Mouse (Mus musculus): ENCODE measurements around the gene Cfap157.

GRCm38 (mm10) chr2:32779714-32780113 lies 4.5 kb downstream of the Cfap157 start:
- TF ChIP-seq CTCF (IDR thresholded peaks at IDR 0.05; ENCODE audit: control insufficient read depth, insufficient read depth, insufficient read length) (no peak), MYOD1 (IDR thresholded peaks at IDR 0.05; ENCODE audit: control insufficient read depth, insufficient read length, low read depth) (no peak), MAX (IDR thresholded peaks at IDR 0.05) (no peak)

All from C2C12 (cell line).